8 mouse cellular contexts compared by ENCODE assay signal in genomic region chr13:92750976-92751518, GRCm38 (mm10). TPM values are rescaled to one million over a fixed set of nuclear protein-coding genes. Genes with fewer than 3 reads are reported as not detected.
DNase-seq lines count a peak whose midpoint lies in the region; ATAC-seq and TF ChIP-seq lines count a peak whose summit lies in the region.

No protein-coding gene starts in this region.

- TF ChIP-seq CTCF in Patski (IDR thresholded peaks at IDR 0.05), result peak; percentile 80
- TF ChIP-seq CTCF in lung, adult 2 months (IDR thresholded peaks at IDR 0.05; ENCODE audit: insufficient read depth, low read length), result peak; percentile 56

- H3K27ac ChIP-seq in forebrain, embryonic 13.5 days, result no peak overlapping the region

- H3K9ac ChIP-seq in forebrain, embryonic 13.5 days, result no peak overlapping the region

- peaks cover 15% of the 10 kb centered on the region for H3K27me3 ChIP-seq in Patski
- H3K27me3 ChIP-seq in forebrain, embryonic 13.5 days, result no peaks in the 10 kb centered on the region

- no peak overlapping the region for H3K4me3 ChIP-seq in forebrain, embryonic 13.5 days
- no peak overlapping the region for H3K4me3 ChIP-seq in lung, adult 2 months (replicated peaks; ENCODE audit: extremely low read depth, low read depth, low read length)

- H3K4me1 ChIP-seq in forebrain, embryonic 13.5 days, result peaks cover 13% of the 10 kb centered on the region
- H3K4me1 ChIP-seq in lung, adult 2 months (ENCODE audit: control insufficient read depth, insufficient read depth, low read length), result no peaks in the 10 kb centered on the region

- no peak for DNase-seq in Patski (ENCODE audit: low read depth, low spot score)
- peak; percentile 65 for DNase-seq in cerebellum, adult 11 months
- peak; percentile 81 for DNase-seq in heart, postnatal 4 days
- DNase-seq in layer of hippocampus, adult 18-20 months (ENCODE audit: low spot score in 2 of 2), result peak; percentile 61 to 84
- DNase-seq in lung, adult 2 months, result peak; percentile 48
- peak; percentile 84 for DNase-seq in thymus, postnatal 4 days

- peak overlapping the region; percentile 40 for H3K4me2 ChIP-seq in forebrain, embryonic 13.5 days

- H3K36me3 ChIP-seq in forebrain, embryonic 13.5 days (ENCODE audit: poor library complexity, severe bottlenecking), result no peaks in the 10 kb centered on the region

- no peaks in the 10 kb centered on the region for H3K9me3 ChIP-seq in forebrain, embryonic 13.5 days (replicated peaks)

- CTCF ChIA-PET in Patski (lab: Charles Lee), result interaction anchor here (0.7 to 1.6 kb wide), 8 partner anchors 10 to 492 kb away, joined by 3 to 4 read pairs (median 3); no protein-coding TSS in a partner anchor

- 23% methylated on average over 7 of the region's 7 CpGs for WGBS in forebrain, embryonic 13.5 days
- 11% methylated on average over 7 of the region's 7 CpGs for WGBS in lung, adult 2 months

- POLR2A ChIA-PET in Patski (lab: Charles Lee), result interaction anchor here (1.4 kb wide), 1 partner anchor 18 kb away, joined by 3 read pairs; no protein-coding TSS in a partner anchor

- peak; percentile 68 for ATAC-seq in Patski
- peak; percentile 76 for ATAC-seq in forebrain, embryonic 13.5 days
- ATAC-seq in neutrophil, adult 5-6 weeks (ENCODE audit: extremely low read depth, insufficient number of reproducible peaks, low FRiP score, poor library complexity, severe bottlenecking), result peak; percentile 71

- no peak for TF ChIP-seq POLR2A in lung, adult 2 months (IDR thresholded peaks at IDR 0.05; ENCODE audit: borderline replicate concordance, extremely low read depth, low read depth, low read length)

- in situ Hi-C loops in Patski (cut with MboI; ENCODE audit: low pct_unique_long_range_greater_than_20kb), result loop anchor here (5.0 to 25.0 kb wide), 4 partner anchors 104 to 961 kb away; no protein-coding TSS in a partner anchor

RNA-seq across cellular contexts. Expression of gene Thbs4, which starts 43.6 kb away (rescaled TPM):
- polyA plus RNA-seq in Patski (2021), result not detected
- polyA plus RNA-seq in forebrain, embryonic 13.5 days (2015; fragmentation: Nextera tagmentation; extraction: Ambion mirVana), result 1.2 and 1.4 TPM in 2 replicates
- total RNA-seq in heart, postnatal 4 days (2021), result 10 to 100 TPM; 23.8 to 27.2 TPM
- 10 to 100 TPM; 23.1 to 24.3 TPM for total RNA-seq in layer of hippocampus, adult 18-20 months (2021)
- 1.3 and 5.3 TPM in 2 replicates for polyA plus RNA-seq in lung, adult 2 months (2012; rRNA removed)
- 0.37 TPM in 1 of 2 replicates, not detected in the other for total RNA-seq in neutrophil, adult 5-6 weeks (2017)

Comparison
In these comparisons a context has a peak if more than half of its experiments do, and no peak if none do; other contexts are left out.
1. RNA of gene Thbs4, which starts 43.6 kb away (total RNA-seq): 23.8 to 27.2 TPM in heart, postnatal 4 days and 23.1 to 24.3 TPM in layer of hippocampus, adult 18-20 months; 0.37 TPM in neutrophil, adult 5-6 weeks; every median in the first group is over 10 times any median in the second.
2. Peak in every context shown above with its lines, with median percentiles within 50 percentile points of each other: ATAC-seq.